Mouse (Mus musculus) embryonic facial prominence, embryonic 11.5 days (tissue): Measurements from ENCODE around the gene Dph5. TPM values are rescaled to one million over a fixed set of nuclear protein-coding genes. Genes with fewer than 3 reads are reported as not detected.
"Not testable (repeated sequence)": the region's sequence is repeated elsewhere in the genome, so short reads cannot be mapped to it uniquely, and the experiment has no call there.

Experiments used
- ATAC-seq: fragments of 200-750 bp; cut with Nextera tagmentation; replicated peaks from 2 replicates; pipeline ENCODE4 v1.8.0; 2017; ENCODE audit warnings: low read depth; ENCODE audit not compliant: insufficient number of reproducible peaks, low FRiP score, low TSS enrichment
- DNase-seq: peaks from one replicate; pipeline ENCODE4 v3.0.0-alpha.2; 2015; ENCODE audit warnings: low spot score
- H3K27ac ChIP-seq: fragments of 300-500 bp; sonication (generic); replicated peaks from 2 replicates; pipeline ENCODE4 v1.5.1; 2014; ENCODE audit warnings: mild to moderate bottlenecking, low read depth, low read length, control low read depth
- H3K27me3 ChIP-seq: fragments of 300-500 bp; sonication (generic); 2 replicates; pipeline ENCODE4 v1.6.1; 2014; ENCODE audit warnings: mild to moderate bottlenecking, low read length, moderate library complexity, mixed read lengths; ENCODE audit not compliant: control insufficient read depth, insufficient read depth
- H3K36me3 ChIP-seq: fragments of 300-500 bp; sonication (generic); replicated peaks from 2 replicates; pipeline ENCODE4 v1.6.1; 2014; ENCODE audit warnings: low read depth, mild to moderate bottlenecking, low read length, moderate library complexity, mixed read lengths; ENCODE audit not compliant: control insufficient read depth, insufficient read depth
- H3K4me1 ChIP-seq: fragments of 300-500 bp; sonication (generic); 2 replicates; pipeline ENCODE4 v1.6.1; 2014; ENCODE audit warnings: low read length, mixed read lengths; ENCODE audit not compliant: control insufficient read depth, insufficient read depth
- H3K4me2 ChIP-seq: fragments of 300-500 bp; sonication (generic); 2 replicates; pipeline ENCODE4 v1.6.1; 2014; ENCODE audit warnings: low read depth, mild to moderate bottlenecking, control low read depth, low read length, moderate library complexity
- H3K4me3 ChIP-seq: fragments of 300-500 bp; sonication (generic); 2 replicates; pipeline ENCODE4 v1.5.1; 2014; ENCODE audit warnings: low read depth, low read length, control low read depth
- H3K9ac ChIP-seq: fragments of 300-500 bp; sonication (generic); replicated peaks from 2 replicates; pipeline ENCODE4 v1.6.1; 2014; ENCODE audit warnings: mild to moderate bottlenecking, control low read depth, low read length
- H3K9me3 ChIP-seq: fragments of 300-500 bp; sonication (generic); replicated peaks from 2 replicates; pipeline ENCODE4 v1.6.1; 2016; ENCODE audit warnings: mild to moderate bottlenecking, low read length, inconsistent platforms, mixed read lengths; ENCODE audit not compliant: control insufficient read depth
- WGBS: fragments of 180-500 bp; shearing (Covaris S2); extraction: QIAGEN DNeasy Blood & Tissue Kit; methylation state at CpG from one replicate; pipeline ENCODE4 v1.1.7; 2014; 5-methylcytosine and 5-hydroxymethylcytosine counted together
- polyA plus RNA-seq: library from polyadenylated mRNA; unstranded; fragments of >200 nt; fragmentation: Nextera tagmentation; extraction: Ambion mirVana; gene quantifications from 2 replicates; pipeline ENCODE4 v1.2.1, GENCODE M21; 2014

The Dph5 gene
- polyA plus RNA-seq, 1 experiment from 2014 or later: 26.6 TPM

DNA sequence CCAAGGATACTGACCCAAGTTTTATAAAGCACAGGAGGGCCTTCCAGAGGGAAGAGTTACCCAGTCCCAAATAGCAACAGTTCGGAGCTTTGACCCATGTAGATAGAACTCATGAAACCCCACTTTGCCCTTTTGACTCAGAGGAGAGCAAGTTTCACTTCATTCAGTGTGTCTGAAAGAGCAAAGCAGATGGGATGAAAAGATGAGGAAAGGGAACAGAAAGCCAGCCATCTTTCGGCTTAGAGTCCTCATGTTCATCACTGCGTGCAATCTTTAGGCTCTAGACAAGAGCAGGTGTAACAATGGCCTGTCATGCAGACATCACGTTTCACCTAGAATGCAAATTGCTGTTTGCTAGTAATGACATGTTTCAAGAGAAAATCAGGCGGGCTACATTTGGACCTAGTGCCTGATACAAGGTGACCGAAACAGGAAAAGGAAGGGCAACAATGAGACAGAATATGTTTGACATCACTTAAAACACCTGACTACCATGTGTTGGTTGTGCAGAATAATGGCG, 32.9 kb upstream of the Dph5 start:
- Histone ChIP-seq H3K27ac (no peak overlapping the region), H3K9ac (no peak overlapping the region), H3K36me3 (no peaks in the 10 kb centered on the region), H3K4me1 (no peaks in the 10 kb centered on the region), H3K4me3 (no peak overlapping the region), H3K27me3 (no peaks in the 10 kb centered on the region), H3K9me3 (no peaks in the 10 kb centered on the region), H3K4me2 (no peak overlapping the region)
- DNase-seq (no peak), ATAC-seq (no peak)
- WGBS: 91% methylated on average over 7 of the region's 7 CpGs

DNA sequence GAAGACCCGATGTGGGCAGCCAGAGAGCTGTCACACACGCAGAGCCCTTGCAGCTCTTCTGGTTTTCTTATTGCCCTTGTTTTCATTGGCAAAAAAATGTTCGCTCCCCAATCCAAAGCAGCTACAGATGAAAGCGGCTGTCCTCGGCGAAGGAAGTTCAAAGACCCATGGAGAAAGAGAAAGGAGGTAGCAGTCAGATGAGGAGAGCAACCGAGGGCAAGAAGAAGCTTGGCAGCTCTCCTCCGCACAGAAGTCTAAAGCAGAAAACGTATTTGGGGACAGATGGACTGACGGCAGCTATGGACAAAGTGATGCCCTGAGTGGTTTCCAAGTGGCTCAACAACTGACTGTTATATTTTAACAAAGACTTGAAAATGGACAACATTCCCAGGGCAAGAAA, 32.1 kb upstream of the Dph5 start:
- no peak for ATAC-seq
- WGBS: 78% methylated on average over 10 of the region's 10 CpGs
- Histone ChIP-seq H3K36me3 (no peaks in the 10 kb centered on the region), H3K27ac (no peak overlapping the region), H3K4me1 (no peaks in the 10 kb centered on the region), H3K4me2 (no peak overlapping the region), H3K4me3 (no peak overlapping the region), H3K9me3 (no peaks in the 10 kb centered on the region), H3K27me3 (no peaks in the 10 kb centered on the region), H3K9ac (no peak overlapping the region)
- DNase-seq: no peak

DNA sequence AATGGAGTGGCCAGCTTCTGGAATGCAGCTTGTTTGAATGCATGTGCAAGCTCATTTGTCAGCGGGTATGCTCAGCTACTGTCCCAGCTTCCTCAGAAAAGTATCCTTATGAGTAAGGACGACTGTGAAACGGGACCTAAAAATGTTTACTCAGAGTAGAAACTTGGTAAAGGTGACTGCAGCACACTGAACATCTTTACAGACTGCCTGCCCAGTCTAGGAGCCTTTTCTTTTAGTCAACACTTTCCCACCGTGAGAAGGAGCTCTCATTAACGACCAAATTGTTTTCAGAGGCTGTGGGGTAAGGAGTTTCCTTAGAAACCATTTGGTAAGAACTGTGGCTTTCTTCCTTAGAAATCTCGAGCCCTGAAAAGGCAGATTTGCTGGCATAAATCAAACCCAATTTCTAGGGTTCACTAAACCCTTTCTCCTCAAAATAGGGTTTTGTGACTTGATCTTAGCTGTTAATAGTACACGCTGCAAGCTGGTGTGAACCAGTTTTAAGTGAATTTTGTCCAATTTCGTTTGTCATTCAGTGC, 31.1 kb upstream of the Dph5 start:
- no peak for ATAC-seq
- Histone ChIP-seq H3K27ac (no peak overlapping the region; the same call in 1 of the 2 replicates), H3K9me3 (no peaks in the 10 kb centered on the region), H3K4me2 (no peak overlapping the region), H3K4me1 (no peaks in the 10 kb centered on the region), H3K36me3 (no peaks in the 10 kb centered on the region), H3K4me3 (no peak overlapping the region), H3K27me3 (no peaks in the 10 kb centered on the region), H3K9ac (no peak overlapping the region)
- 35% methylated on average over 8 of the region's 8 CpGs for WGBS
- peak; percentile 22 for DNase-seq

DNA sequence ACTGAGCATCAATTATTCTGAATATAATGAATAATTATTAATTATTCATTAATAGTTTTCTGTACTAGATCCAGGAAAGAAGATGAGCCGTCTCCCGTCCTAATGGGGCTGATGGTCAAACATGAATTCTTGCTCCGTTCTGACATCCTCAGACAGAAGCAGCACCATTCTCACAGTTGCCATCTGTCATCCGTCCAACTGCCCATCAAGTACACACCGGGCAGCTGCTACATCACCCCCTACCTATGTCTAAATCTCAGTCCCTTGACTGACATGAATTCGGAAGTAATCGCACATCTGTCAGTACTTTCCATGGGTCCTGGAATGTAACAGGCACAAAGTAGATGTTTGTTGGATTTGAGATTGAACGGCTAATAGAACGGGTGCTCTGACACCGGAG, 30.2 kb upstream of the Dph5 start:
- Histone ChIP-seq H3K36me3 (no peaks in the 10 kb centered on the region), H3K4me1 (no peaks in the 10 kb centered on the region), H3K4me2 (no peak overlapping the region), H3K27ac (no peak overlapping the region), H3K9ac (no peak overlapping the region), H3K9me3 (no peaks in the 10 kb centered on the region), H3K4me3 (no peak overlapping the region), H3K27me3 (no peaks in the 10 kb centered on the region)
- WGBS: 78% methylated on average over 10 of the region's 10 CpGs
- ATAC-seq: no peak
- DNase-seq: no peak

DNA sequence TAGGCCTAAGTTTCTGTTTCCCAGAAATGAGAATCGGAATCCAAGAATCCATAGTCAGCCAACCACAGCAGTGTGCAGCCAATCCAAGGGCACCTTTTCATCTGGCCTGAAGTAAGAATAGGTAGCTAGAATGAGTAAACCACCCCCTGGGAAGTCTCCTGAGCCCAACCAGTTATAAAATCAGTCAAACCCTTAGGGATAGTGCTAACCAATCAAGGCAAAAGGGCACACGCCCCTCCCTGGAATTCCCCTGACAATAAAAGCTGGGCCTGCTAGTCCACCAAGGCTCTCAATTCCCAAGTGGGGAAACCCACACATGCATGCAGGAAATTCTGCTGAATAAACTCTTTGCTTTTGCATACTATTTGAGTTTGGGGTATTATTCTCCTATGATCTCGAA, 28.8 kb upstream of the Dph5 start:
- no peaks in the 10 kb centered on the region for H3K27me3 ChIP-seq
- 92% methylated on average over 3 of the region's 3 CpGs for WGBS
- H3K36me3 ChIP-seq: no peaks in the 10 kb centered on the region
- no peak overlapping the region for H3K4me3 ChIP-seq
- no peak overlapping the region for H3K4me2 ChIP-seq
- H3K9me3 ChIP-seq: no peaks in the 10 kb centered on the region
- H3K27ac ChIP-seq: no peak overlapping the region
- H3K4me1 ChIP-seq: no peaks in the 10 kb centered on the region
- H3K9ac ChIP-seq: no peak overlapping the region
- no peak for DNase-seq
- no peak for ATAC-seq

DNA sequence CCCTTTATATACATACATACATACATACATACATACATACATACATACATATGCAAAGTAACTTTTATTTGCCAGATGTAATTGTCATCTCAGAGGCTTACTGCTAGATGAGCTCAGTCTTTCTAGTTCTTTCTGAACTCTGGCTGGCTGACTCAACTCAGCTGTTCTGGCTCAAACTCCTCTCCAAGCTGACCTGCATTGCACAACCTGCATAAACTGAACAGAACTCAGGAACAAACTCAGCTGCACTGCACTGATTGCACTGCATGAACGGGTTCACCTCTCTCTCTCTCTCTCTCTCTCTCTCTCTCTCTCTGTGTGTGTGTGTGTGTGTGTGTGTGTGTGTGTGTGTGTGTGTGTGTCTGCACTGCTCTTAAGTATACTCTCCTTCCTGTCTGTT, 26.9 kb upstream of the Dph5 start:
- H3K9me3 ChIP-seq, H3K4me2 ChIP-seq, DNase-seq, H3K9ac ChIP-seq, ATAC-seq, H3K4me1 ChIP-seq, H3K27me3 ChIP-seq, H3K4me3 ChIP-seq, H3K27ac ChIP-seq, H3K36me3 ChIP-seq: not testable (repeated sequence)
- WGBS: 85% methylated on average over 1 of the region's 1 CpGs

DNA sequence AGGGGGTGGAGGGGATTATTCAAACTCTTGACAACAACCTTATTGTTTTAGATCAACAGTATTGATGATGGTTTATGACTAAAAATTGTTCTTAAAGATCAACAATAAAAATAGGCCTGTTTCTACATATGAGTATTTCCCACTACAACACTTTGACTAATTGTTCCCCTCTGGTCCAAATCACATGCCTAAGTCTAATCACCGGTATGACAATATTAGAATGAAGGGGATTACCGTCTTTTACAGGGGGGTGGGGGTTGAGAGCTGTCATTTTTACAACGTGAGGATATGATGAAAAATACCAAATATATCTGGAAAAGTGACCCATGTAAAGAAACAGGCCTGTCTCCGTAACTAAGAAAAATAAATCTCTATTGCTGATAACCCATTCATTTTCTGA, 24.1 kb upstream of the Dph5 start:
- Histone ChIP-seq H3K9me3 (no peaks in the 10 kb centered on the region), H3K27ac (no peak overlapping the region), H3K4me3 (no peak overlapping the region), H3K9ac (no peak overlapping the region), H3K4me2 (no peak overlapping the region), H3K27me3 (no peaks in the 10 kb centered on the region), H3K36me3 (no peaks in the 10 kb centered on the region), H3K4me1 (no peaks in the 10 kb centered on the region)
- no peak for ATAC-seq
- WGBS: 68% methylated on average over 4 of the region's 4 CpGs
- no peak for DNase-seq

DNA sequence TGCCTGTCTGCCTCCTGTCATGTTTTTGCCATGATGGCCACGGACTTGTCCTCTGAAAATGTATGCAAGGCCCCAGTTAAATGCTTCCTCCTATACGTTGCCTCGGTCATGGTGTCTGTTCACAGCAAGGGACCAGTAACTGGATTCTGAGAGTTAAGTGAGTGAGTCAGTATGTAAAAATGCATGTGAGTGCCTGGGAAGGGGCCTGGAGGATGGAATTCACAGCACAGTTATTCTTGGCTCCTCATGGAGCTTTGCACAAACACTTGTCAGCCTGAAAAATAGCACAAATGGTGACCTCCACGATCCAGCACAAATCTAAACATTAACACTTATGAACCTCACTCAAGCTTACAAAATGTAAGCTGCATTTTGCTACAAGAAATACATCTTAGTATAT, 20.5 kb upstream of the Dph5 start:
- no peaks in the 10 kb centered on the region for H3K9me3 ChIP-seq
- no peak overlapping the region for H3K4me3 ChIP-seq
- no peak overlapping the region for H3K9ac ChIP-seq
- no peak for DNase-seq
- no peak overlapping the region for H3K4me2 ChIP-seq
- no peak for ATAC-seq
- no peaks in the 10 kb centered on the region for H3K27me3 ChIP-seq
- 65% methylated on average over 4 of the region's 4 CpGs for WGBS
- H3K4me1 ChIP-seq: no peaks in the 10 kb centered on the region
- no peak overlapping the region for H3K27ac ChIP-seq
- no peaks in the 10 kb centered on the region for H3K36me3 ChIP-seq
